Mouse (Mus musculus) MEL (cell line): ENCODE results near the gene Smpdl3a. TPM values are rescaled to one million over a fixed set of nuclear protein-coding genes. Genes with fewer than 3 reads are reported as not detected.

Experiments used
- DNase-seq: peaks from one replicate; pipeline ENCODE4 v3.0.0; 2011; ENCODE audit warnings: low read depth, low spot score
- H3K27ac ChIP-seq: 2 replicates; pipeline ENCODE4 v1.5.1; 2012; ENCODE audit warnings: low read depth, mild to moderate bottlenecking, control low read depth, low read length, moderate library complexity; ENCODE audit not compliant: control insufficient read depth
- H3K27me3 ChIP-seq, 2 experiments: fragments of 150-350 bp in 1 of 2; sonication (generic) in 1 of 2; 2 replicates each; pipeline ENCODE4 v1.6.1; 2012; ENCODE audit warnings: low read length in 2 of 2, mild to moderate bottlenecking in 2 of 2, improper control_type of control experiment in 1 of 2, moderate library complexity in 1 of 2; ENCODE audit not compliant: insufficient read depth in 2 of 2, control insufficient read depth in 1 of 2
- H3K36me3 ChIP-seq, 2 experiments: 2 replicates each; pipeline ENCODE4 v1.6.1; 2012 to 2014; ENCODE audit warnings: low read length in 2 of 2, improper control_type of control experiment in 1 of 2, inconsistent platforms in 1 of 2, mild to moderate bottlenecking in 1 of 2; ENCODE audit not compliant: insufficient read depth in 2 of 2, control insufficient read depth in 1 of 2
- H3K4me1 ChIP-seq, 2 experiments: fragments of 150-350 bp in 1 of 2; sonication (generic) in 1 of 2; 2 replicates each; pipeline ENCODE4 v1.6.1; 2012; ENCODE audit warnings: low read length in 2 of 2, improper control_type of control experiment in 1 of 2, mild to moderate bottlenecking in 1 of 2; ENCODE audit not compliant: insufficient read depth in 2 of 2, control insufficient read depth in 1 of 2
- H3K4me3 ChIP-seq, 2 experiments: fragments of 150-350 bp in 1 of 2; sonication (generic) in 1 of 2; 2 replicates each; pipeline ENCODE4 v1.5.1; 2012; ENCODE audit warnings: low read depth in 2 of 2, low read length in 2 of 2, mild to moderate bottlenecking in 2 of 2, moderate library complexity in 2 of 2, control low read depth in 1 of 2, improper control_type of control experiment in 1 of 2; ENCODE audit not compliant: control insufficient read depth in 1 of 2, insufficient read depth in 1 of 2
- H3K79me2 ChIP-seq: 2 replicates; pipeline ENCODE4 v1.6.1; 2012; ENCODE audit warnings: mild to moderate bottlenecking, low read length, moderate library complexity; ENCODE audit not compliant: control insufficient read depth, poor library complexity, insufficient read depth
- H3K9ac ChIP-seq: 2 replicates; pipeline ENCODE4 v1.6.1; 2012; ENCODE audit warnings: low read depth, mild to moderate bottlenecking, control low read depth, low read length, moderate library complexity; ENCODE audit not compliant: control insufficient read depth, poor library complexity, severe bottlenecking
- H3K9me3 ChIP-seq: fragments of 150-350 bp; sonication (generic); replicated peaks from 2 replicates; pipeline ENCODE4 v1.6.1; 2012; ENCODE audit warnings: mild to moderate bottlenecking, low read length, improper control_type of control experiment, moderate library complexity; ENCODE audit not compliant: insufficient read depth
- BHLHE40 ChIP-seq: IDR thresholded peaks from 2 replicates; pipeline ENCODE4 v1.6.1; 2012; ENCODE audit warnings: low read depth, mild to moderate bottlenecking, inconsistent platforms, low read length, improper control_type of control experiment, borderline replicate concordance
- CHD1 ChIP-seq: IDR thresholded peaks from 2 replicates; pipeline ENCODE4 v1.6.1; 2012; ENCODE audit warnings: low read depth, mild to moderate bottlenecking, inconsistent platforms, low read length, improper control_type of control experiment
- CHD2 ChIP-seq: IDR thresholded peaks from 2 replicates; pipeline ENCODE4 v1.6.1; 2011; ENCODE audit warnings: low read length, improper control_type of control experiment
- E2F4 ChIP-seq: IDR thresholded peaks from 2 replicates; pipeline ENCODE4 v1.6.1; 2011; ENCODE audit warnings: low read depth, low read length, improper control_type of control experiment, borderline replicate concordance
- ELF1 ChIP-seq: IDR thresholded peaks from 2 replicates; pipeline ENCODE4 v1.6.1; 2014; ENCODE audit warnings: low read depth, mild to moderate bottlenecking, inconsistent platforms, low read length, improper control_type of control experiment, moderate library complexity
- EP300 ChIP-seq, 2 experiments: IDR thresholded peaks; 2 replicates each; pipeline ENCODE4 v1.6.1; 2011; ENCODE audit warnings: improper control_type of control experiment in 2 of 2, low read length in 2 of 2, low read depth in 1 of 2, mild to moderate bottlenecking in 1 of 2
- ETS1 ChIP-seq: IDR thresholded peaks from 2 replicates; pipeline ENCODE4 v1.6.1; 2012; ENCODE audit warnings: low read depth, mild to moderate bottlenecking, inconsistent platforms, low read length, improper control_type of control experiment, moderate library complexity
- GATA1 ChIP-seq: IDR thresholded peaks from 2 replicates; pipeline ENCODE4 v1.6.1; 2011; ENCODE audit warnings: low read depth, low read length, improper control_type of control experiment
- HCFC1 ChIP-seq: IDR thresholded peaks from 2 replicates; pipeline ENCODE4 v1.6.1; 2012; ENCODE audit warnings: low read depth, mild to moderate bottlenecking, inconsistent platforms, low read length, improper control_type of control experiment, moderate library complexity
- MAFK ChIP-seq: IDR thresholded peaks from 2 replicates; pipeline ENCODE4 v1.6.1; 2011; ENCODE audit warnings: low read depth, mild to moderate bottlenecking, low read length, improper control_type of control experiment, borderline replicate concordance
- MAX ChIP-seq: IDR thresholded peaks from 2 replicates; pipeline ENCODE4 v1.6.1; 2011; ENCODE audit warnings: low read length, improper control_type of control experiment
- MEF2A ChIP-seq: IDR thresholded peaks from 2 replicates; pipeline ENCODE4 v1.6.1; 2014; ENCODE audit warnings: low read depth, mild to moderate bottlenecking, inconsistent platforms, low read length, improper control_type of control experiment; ENCODE audit not compliant: poor library complexity, insufficient replicate concordance, severe bottlenecking; ENCODE audit errors: extremely low read depth
- MXI1 ChIP-seq: IDR thresholded peaks from 2 replicates; pipeline ENCODE4 v1.6.1; 2011; ENCODE audit warnings: mild to moderate bottlenecking, low read depth, low read length, improper control_type of control experiment
- MYB ChIP-seq: IDR thresholded peaks from 2 replicates; pipeline ENCODE4 v1.6.1; 2011; ENCODE audit warnings: mild to moderate bottlenecking, low read depth, low read length, improper control_type of control experiment
- MYC ChIP-seq: IDR thresholded peaks from 2 replicates; pipeline ENCODE4 v1.6.1; 2011; ENCODE audit warnings: low read depth, mild to moderate bottlenecking, low read length, improper control_type of control experiment, moderate library complexity
- POLR2AphosphoS5 ChIP-seq: IDR thresholded peaks from 2 replicates; pipeline ENCODE4 v1.6.1; 2012; ENCODE audit warnings: low read depth, borderline replicate concordance, mild to moderate bottlenecking, inconsistent platforms, low read length, moderate library complexity, mixed read lengths
- RCOR1 ChIP-seq: IDR thresholded peaks from 2 replicates; pipeline ENCODE4 v1.6.1; 2012; ENCODE audit warnings: low read depth, mild to moderate bottlenecking, inconsistent platforms, low read length, improper control_type of control experiment
- TBP ChIP-seq: IDR thresholded peaks from 2 replicates; pipeline ENCODE4 v1.8.0; 2011; ENCODE audit warnings: low read depth, low read length, improper control_type of control experiment
- USF1 ChIP-seq: IDR thresholded peaks from 2 replicates; pipeline ENCODE4 v1.6.1; 2014; ENCODE audit warnings: low read depth, mild to moderate bottlenecking, inconsistent platforms, low read length, improper control_type of control experiment, moderate library complexity
- ZKSCAN1 ChIP-seq: IDR thresholded peaks from 2 replicates; pipeline ENCODE4 v1.6.1; 2012; ENCODE audit warnings: low read depth, mild to moderate bottlenecking, inconsistent platforms, low read length, improper control_type of control experiment, moderate library complexity
- polyA plus RNA-seq, 2 experiments: library from polyadenylated mRNA; stranded (reverse) in 1 of 2; unstranded in 1 of 2; fragments of >175 nt in 1 of 2; fragments of >200 nt in 1 of 2; gene quantifications; 2 replicates each; pipeline versions ENCODE4 v1.2.1 to v1.2.4; 2012; ENCODE audit warnings: low replicate concordance in 2 of 2, low read depth in 1 of 2; ENCODE audit not compliant: insufficient read length in 2 of 2, insufficient read depth in 1 of 2, missing spikeins in 1 of 2
- total RNA-seq: library from RNA; depleted of rRNA; stranded (reverse); fragments of 300-350 nt; gene quantifications from 2 replicates; pipeline ENCODE4 v1.2.3, GENCODE M21; 2012

The Smpdl3a gene
- total and polyA plus RNA-seq, 3 experiments, result 0.04 TPM; not detected in 2

DNA sequence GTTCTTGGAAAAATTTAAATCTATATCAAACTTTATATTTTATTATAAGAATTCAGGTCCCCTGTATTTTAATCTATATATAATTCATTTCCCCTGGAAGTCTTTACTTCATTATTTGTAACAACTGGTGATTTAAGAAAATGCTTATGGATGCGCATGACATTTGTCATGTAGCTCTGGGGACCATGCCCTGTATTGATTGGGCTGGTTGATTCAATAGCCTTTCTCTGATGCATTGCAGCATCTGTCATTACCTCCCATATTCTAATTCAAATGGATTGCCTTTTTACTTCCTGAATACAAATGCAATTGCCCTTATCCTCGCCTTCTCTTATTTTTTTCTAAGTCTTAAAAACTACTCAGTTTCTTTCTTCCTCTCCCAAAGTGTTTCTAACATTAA is 20.2 kb downstream of the Smpdl3a start:
- DNase-seq, result no peak
- H3K36me3 ChIP-seq, result no peaks in the 10 kb centered on the region; a peak in 1 of 4 replicates
- H3K4me1 ChIP-seq, result peaks cover 0 to 2% of the 10 kb centered on the region in 2 experiments; a peak in 1 of 4 replicates
- no peak for TF ChIP-seq MXI1
- TF ChIP-seq EP300 (IDR thresholded peaks at IDR 0.05; ENCODE audit: low read depth in 1 of 2, low read length in 2 of 2), result no peak
- TF ChIP-seq CHD1, result no peak
- TF ChIP-seq TBP, result no peak
- TF ChIP-seq MAFK, result no peak
- TF ChIP-seq POLR2AphosphoS5, result no peak
- no peak for TF ChIP-seq MYB
- no peak for TF ChIP-seq ZKSCAN1
- no peak for TF ChIP-seq ELF1
- no peak for TF ChIP-seq GATA1
- TF ChIP-seq HCFC1, result no peak
- TF ChIP-seq RCOR1, result no peak
- TF ChIP-seq MEF2A, result no peak
- TF ChIP-seq E2F4, result no peak
- no peak for TF ChIP-seq ETS1
- H3K9ac ChIP-seq, result no peak overlapping the region
- H3K27ac ChIP-seq, result no peak overlapping the region
- H3K9me3 ChIP-seq, result no peaks in the 10 kb centered on the region
- no peak overlapping the region for H3K4me3 ChIP-seq
- H3K27me3 ChIP-seq, result no peaks in the 10 kb centered on the region
- H3K79me2 ChIP-seq, result no peaks in the 10 kb centered on the region

DNA sequence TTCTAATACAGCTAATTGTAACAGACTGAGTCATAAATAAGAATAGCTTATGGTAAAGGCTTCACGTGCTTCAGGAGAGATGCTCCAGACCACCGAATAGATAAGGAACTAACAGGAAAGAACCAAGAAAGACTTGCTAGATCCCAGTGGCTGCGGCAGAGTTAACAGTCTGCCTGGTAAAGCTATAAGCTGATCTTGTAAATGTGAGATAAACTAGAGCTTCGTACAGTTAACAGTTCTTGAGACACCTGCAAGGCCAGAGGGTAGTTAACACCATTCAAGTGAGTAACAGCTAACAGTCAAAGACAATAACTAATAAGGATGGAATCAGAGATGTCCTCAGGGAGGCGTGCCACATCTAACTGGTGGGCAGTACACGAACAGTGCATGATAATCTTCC is 21.7 kb downstream of the Smpdl3a start:
- Histone ChIP-seq H3K4me1 (peaks cover 0 to 2% of the 10 kb centered on the region in 2 experiments; a peak in 1 of 4 replicates), H3K27me3 (no peaks in the 10 kb centered on the region), H3K79me2 (no peaks in the 10 kb centered on the region), H3K36me3 (no peaks in the 10 kb centered on the region; a peak in 1 of 4 replicates), H3K9me3 (no peaks in the 10 kb centered on the region), H3K27ac (no peak overlapping the region), H3K4me3 (no peak overlapping the region), H3K9ac (no peak overlapping the region)
- TF ChIP-seq POLR2AphosphoS5, result no peak
- no peak for TF ChIP-seq HCFC1
- TF ChIP-seq MAX, result no peak
- no peak for TF ChIP-seq CHD2
- TF ChIP-seq ZKSCAN1, result no peak
- TF ChIP-seq MYC, result no peak
- peak; percentile 74; the same call in 1 of the 2 replicates for TF ChIP-seq BHLHE40
- TF ChIP-seq MEF2A, result no peak
- TF ChIP-seq EP300 (IDR thresholded peaks at IDR 0.05; ENCODE audit: low read depth in 1 of 2, low read length in 2 of 2), result peak in 1 of 2 experiments; percentile 19; a peak in 1 of 4 replicates
- 0 out of 2 replicates have a peak, but pooled peaks have one; percentile 1 for TF ChIP-seq USF1
- TF ChIP-seq RCOR1, result no peak
- DNase-seq, result peak; percentile 6
